Mouse (Mus musculus) left cerebral cortex, postnatal 25 days (tissue): ENCODE data around the gene Ccdc13. TPM values are rescaled to one million over a fixed set of nuclear protein-coding genes. Genes with fewer than 3 reads are reported as not detected.

Experiments used
- DNase-seq, 2 experiments: peaks; one replicate each; pipeline ENCODE4 v3.0.0; 2022; ENCODE audit warnings: low spot score in 2 of 2, mixed read lengths in 1 of 2
- intact Hi-C: fragments of 180-260 bp; cut with DNase I; formaldehyde crosslinking; loops from one replicate; pipeline ENCODE4 v1.15.1; 2025
- total RNA-seq, 2 experiments: library from RNA; stranded (reverse); gene quantifications; 2 replicates each; pipeline ENCODE4 v1.2.3; 2021

Gene Ccdc13
- total RNA-seq, 2 experiments from 2014 or later: 5.2 to 6.9 TPM

DNA sequence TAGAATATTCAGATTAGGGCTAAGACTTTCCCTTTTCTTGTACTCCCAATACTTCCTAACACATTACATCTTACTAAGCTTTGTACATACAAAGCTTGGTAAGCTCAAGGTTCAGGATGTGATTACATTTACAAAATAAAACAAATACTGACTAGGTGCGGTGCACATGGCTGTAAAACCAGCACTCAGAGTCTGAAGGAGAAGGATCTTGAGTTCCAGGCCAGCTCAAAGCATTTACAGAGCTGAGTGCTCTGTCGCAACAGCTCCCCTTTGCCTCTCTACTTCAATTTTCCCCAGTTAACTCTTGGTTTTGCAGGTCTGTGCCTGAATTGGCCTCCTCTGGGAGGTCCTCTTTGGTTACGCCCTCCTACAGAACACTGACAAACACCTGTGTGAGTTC lies 15.0 kb upstream of the Ccdc13 start:
- no peak for DNase-seq
- intact Hi-C loops: no loop called here

DNA sequence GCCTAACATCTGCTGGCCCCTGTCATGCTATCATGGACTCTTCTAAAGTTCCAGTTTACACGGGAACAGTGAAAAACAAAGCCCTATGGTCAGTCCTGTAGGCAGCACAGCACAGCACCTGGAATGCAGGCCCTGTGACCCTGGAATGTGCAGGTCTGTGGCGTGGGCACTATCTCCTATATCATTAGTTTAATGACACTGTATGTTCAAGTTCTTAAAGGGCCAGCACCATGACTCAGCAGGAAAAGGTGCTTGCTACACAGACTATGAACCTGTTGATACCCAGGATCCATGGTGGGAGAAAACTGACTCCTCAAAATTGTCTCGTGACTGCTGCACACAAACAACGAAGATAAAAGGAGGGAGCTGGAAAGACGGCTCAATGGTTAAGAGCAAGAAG lies 8.6 kb upstream of the Ccdc13 start:
- intact Hi-C loops: loop anchor here (2.0 kb wide), 1 partner anchor 137 kb away; no protein-coding TSS in a partner anchor
- DNase-seq: no peak

DNA sequence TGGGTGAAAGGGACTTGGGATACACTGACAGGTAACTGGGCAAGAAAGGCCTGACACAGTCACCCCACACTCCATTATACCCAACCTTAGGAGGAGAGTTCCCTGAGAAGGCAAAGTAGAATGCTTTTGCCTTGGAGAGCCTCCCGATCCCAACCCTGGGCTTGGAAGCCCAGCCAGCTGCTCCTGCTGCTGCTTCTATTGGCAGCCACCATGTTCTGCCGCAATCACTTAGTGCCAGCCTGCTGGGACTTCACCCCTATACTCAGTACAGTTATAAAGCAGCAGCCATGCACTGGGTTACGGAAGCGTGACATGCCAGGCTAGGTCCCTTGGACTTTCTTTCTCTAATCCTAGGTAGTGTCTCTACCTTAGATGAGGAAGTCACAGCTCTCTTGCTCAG lies 7.9 kb upstream of the Ccdc13 start:
- intact Hi-C loops: loop anchor here (2.0 kb wide), 1 partner anchor 138 kb away; no protein-coding TSS in a partner anchor
- DNase-seq: no peak

DNA sequence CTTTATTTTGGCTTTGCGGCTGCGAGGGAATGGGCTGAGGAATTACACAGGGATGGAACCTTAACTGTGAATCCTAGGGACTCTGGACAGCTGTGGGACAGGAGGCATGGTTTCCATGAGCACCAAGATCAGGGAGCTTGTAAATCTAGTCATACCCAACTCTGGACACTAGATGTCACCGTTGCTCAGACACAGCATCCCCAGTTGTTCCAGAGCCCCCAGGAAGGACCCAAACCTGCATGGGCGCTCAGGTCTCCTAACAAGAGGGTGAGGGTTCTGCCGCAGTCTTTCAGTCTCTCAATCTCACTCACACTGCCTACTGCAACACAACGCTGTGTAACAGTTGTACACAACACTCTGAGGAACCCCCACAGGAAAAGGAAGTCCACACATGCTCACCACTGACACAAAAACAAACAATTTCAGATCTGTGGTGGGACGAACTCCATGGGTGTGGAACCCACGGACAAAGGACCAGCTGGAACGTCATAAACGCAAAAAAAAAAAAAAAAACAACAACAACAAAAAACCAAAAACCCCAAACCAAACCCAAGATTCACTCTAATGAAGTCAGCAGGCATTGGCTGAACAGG lies 7.4 kb upstream of the Ccdc13 start:
- DNase-seq: no peak
- intact Hi-C loops: loop anchor here (2.0 kb wide), 1 partner anchor 138 kb away; no protein-coding TSS in a partner anchor

DNA sequence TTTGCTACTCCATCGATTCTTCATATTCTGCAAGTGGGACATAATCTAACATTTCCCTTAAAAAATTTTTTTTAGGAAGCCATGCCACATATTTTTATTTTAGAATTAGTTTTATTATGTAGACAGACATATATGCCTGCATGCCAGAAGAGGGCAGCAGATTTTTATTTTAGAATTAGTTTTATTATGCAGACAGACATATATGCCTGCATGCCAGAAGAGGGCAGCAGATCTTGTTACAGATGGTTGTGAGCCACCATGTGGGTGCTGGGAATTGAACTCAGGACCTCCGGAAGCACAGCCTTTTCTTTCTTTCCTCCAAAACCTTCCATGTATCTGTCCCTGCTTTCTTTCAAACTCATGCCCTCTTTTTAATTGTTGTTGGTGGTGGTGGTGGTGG lies 3.7 kb upstream of the Ccdc13 start:
- no peak for DNase-seq
- intact Hi-C loops: no loop called here

DNA sequence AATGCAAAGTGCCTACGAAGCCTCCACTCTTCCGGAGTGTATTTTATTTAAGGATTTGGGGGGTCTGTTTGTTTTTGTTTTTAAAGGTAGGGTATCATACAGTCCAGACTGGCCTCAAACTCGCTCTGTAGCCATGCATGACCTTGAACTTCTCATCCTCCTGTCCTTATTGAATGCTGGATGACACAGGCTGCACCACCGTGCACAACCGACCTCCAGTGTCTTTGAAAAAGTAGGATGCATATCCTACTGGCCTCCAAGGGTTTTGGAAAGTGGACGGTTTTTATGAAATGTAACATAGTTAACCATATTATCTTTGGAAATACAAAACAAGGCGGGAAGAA lies 333 bp upstream of the Ccdc13 start:
- intact Hi-C loops: no loop called here
- no peak for DNase-seq

DNA sequence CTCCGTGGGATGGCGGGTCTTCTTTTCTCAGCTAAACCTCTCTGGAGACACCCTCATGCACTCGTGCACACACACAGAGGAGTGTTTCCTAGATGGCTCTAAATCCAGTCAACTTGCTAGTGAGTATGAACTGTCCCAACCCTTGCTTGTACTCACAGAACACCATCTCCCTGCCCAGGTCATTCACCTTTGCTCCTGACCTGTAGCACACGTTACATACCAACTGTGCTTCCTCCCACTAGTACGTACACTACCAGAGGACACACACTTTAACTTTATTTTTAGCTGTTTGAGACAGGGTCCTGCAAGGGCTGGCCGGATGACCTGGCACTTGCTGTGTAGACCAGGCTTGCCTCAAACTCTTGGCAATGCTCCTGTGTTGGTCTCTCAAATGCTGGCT lies 1.3 kb downstream of the Ccdc13 start:
- intact Hi-C loops: no loop called here

DNA sequence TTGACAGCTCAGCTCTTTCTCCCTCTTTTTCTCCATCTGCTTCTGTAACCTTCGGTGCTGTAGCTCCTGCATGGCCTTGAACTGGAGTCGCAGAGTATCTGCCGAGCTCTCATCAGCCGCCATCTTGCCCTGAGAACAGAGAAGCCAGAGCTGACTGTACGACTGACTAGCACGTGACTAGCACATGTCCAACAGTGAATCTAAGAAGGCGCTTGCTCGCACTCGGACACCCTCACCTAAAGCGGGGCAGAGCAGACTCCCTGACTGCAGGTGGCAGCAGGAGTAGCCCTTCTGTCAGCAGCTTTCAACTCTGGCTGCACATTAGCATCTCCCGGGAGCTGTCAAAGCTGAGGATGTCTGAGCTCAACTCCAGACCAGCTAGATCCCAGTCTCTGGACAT lies 5.4 kb downstream of the Ccdc13 start:
- intact Hi-C loops: loop anchor here (5.0 kb wide), 1 partner anchor 43 kb away; no protein-coding TSS in a partner anchor
- no peak for DNase-seq

More for the DNA sequence above, 1.3 kb downstream of the Ccdc13 start:
- DNase-seq: no peak

DNA sequence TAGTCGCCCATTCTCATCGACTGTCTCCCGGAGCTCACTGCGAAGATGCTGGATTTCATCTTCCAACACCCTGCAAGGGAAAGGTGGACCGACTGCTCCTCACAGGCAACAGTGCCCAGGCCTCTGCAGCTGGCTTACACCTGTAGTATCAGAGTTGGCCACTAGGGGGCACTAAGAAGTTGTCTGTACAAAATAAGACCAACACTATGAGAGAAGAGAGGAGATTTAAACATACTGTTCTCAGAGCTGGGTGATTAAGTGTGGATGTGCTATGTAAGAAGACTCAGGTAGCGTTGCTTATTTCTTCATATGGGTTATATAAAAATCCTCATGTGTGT lies 8.3 kb downstream of the Ccdc13 start:
- intact Hi-C loops: loop anchor here (5.0 kb wide), 1 partner anchor 46 kb away; no protein-coding TSS in a partner anchor
- DNase-seq: peak; percentile 84 to 92

DNA sequence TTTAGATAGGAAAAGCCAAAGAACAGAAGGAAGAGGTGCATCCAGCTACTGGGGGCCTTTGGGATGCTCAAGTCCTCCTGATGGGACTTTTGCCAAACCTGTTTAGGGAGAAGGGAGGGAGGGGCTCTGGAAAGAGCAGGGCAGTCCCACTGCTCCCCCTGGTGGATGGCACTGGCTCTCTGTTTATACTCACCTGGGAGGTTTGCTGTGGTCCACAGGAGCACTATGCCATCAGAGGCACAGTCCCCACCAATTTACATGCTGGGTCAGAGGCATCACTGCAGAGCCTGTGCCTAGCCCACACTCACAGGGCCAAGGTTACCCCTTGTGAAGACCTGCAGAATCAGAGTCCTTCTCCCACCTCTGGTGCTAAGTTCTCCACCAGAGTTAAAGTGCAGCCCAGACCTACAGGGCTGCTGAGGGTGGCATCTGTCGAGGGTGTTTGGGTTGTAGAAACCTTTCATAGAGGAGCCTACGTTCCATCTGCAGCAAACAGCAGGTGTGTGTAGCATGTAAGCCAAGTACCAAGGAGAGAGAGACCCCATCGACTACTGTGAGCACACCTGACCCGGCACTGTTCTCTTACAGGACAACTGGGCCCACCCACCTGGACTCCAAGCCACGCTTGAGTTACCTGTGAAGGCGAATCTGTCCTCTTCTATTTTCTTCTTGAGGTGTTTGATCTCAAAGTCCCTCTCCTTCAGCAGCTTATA lies 8.9 kb downstream of the Ccdc13 start:
- intact Hi-C loops: loop anchor here (5.0 kb wide), 1 partner anchor 47 kb away; no protein-coding TSS in a partner anchor
- peak in 1 of 2 experiments; percentile 44 for DNase-seq

DNA sequence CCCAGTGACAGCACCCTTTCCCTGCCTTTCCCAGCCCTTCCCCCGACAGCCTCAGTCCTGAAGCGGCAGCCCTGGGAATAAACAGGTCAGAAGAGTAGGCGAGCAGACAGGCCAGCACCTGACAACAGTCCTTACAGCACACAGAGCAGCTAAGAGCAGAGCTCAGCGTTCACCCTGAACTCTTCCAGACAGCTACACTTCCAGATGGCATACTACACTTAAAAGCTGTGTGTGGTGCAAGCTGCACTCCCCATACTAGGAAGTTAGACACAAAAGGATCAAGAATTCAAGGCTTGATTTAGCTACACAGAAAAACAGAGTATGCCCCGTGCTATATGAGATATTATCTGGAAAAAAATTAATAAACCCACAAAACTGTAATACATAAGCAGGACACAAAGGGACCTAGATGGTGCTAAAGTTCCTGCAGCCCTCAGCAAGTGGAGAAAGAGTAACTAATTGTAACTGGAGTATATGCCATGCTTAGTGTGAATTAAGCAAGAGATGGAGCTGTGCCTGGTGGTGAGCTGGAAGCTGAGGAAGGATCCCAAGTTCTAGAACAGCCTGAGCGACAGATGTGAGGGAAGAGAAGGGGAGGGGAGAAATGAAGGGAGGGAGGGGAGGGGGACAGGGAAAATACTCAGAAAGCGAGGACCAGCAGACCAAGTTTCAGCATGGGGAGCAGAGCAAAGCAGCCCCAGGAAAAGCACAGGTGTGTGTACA lies 9.8 kb downstream of the Ccdc13 start:
- no peak for DNase-seq
- intact Hi-C loops: no loop called here

DNA sequence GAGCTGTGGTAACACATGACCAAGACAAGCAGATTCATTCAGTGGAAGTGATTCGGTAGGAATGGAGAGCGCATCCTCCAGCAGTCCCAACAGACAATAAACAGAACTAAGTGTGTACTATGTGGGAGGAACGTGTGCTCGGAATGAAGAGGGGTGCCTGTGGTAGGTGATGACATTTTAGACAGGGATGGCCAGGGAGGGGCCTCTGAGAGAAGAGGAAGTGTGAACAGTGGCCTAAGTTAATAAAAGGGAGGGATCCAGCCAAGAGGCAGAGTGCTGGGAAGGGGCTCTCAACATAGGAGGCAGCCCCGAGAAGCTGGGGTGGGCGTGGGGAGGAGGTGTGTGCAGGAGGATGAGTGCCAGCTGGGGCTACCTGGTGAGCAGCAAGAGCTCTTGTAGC lies 10.9 kb downstream of the Ccdc13 start:
- intact Hi-C loops: no loop called here
- no peak for DNase-seq

DNA sequence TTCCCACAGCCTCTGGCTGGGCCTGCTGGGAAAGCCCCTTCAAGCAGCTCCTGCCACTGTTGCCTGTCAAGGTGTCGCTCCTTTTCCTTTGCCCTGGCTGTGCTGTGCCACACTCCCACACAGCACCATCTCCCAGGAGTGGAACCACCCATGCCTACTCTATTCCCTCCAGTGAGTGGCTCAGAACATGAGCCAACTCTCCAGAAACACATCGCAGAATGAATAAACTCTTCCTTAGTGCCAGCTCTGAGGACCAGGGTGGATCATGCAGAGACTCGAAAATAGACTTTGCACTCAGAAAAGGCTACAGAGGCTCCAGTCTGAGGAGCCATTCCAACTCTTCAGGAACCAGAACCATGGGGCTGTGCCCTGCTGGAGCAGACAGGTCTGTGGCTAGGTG lies 12.9 kb downstream of the Ccdc13 start:
- intact Hi-C loops: loop anchor here (1.0 to 2.0 kb wide), 2 partner anchors 48 to 66 kb away; no protein-coding TSS in a partner anchor
- DNase-seq: peak in 1 of 2 experiments; percentile 85

DNA sequence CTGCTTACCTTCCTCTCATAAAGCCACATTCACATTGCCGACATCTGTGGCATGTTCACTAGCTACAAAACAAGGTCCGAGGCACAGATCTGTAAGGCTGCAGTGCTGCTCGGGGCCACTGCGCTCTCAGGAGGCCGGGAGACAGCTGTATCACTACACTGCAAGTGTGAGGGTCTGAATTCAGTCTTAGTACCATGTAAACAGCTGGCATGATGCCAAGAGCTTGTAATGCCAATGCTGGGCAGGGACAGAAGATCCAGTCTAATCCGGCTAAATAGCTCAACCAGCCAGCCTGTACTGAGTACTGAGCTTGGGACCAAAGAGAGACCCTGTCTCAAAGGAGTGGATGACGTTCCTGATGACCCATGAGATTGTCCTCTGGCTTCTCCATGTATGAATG lies 15.3 kb downstream of the Ccdc13 start:
- no peak for DNase-seq
- intact Hi-C loops: no loop called here

DNA sequence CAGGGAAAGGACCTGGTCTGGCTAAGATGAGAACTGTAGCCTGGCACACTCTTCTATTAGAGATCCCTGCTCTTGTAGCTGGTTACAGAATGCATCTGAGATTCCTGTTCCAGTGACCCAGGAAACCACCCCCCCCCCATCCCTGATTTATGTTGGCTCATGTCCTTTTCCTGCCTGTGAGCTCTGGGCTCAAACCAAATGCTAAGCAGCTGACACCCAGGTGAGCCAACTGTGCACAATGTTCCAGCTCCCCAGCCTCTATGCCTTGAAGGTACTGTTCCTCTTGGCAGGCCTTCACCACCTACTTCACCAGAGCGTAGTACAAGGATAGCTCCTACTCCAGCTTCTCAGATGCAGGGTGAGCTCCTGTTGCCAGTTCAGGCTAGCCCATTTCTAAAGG lies 16.2 kb downstream of the Ccdc13 start:
- intact Hi-C loops: no loop called here
- no peak for DNase-seq

DNA sequence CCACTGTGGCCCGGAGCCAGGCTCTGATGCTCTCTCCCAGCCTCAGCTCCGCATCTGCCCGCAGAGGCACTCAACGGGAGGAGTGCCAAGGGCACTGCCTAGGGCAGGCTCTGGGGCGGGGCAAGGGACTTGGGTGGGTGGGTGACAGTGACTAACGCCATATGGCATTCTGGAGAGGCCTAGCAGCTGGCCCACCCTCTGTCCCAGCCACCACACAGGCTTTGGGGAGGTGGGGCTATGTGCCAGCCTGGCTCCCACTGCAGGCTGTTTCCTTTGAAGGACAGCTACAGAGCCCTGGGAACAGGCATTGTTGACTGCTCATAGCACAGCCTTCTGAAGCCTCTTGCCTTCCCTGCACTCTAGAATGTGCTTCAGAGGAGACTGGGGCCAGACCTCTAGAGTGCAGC lies 16.7 kb downstream of the Ccdc13 start:
- intact Hi-C loops: no loop called here
- peak in 1 of 2 experiments; percentile 60 for DNase-seq

DNA sequence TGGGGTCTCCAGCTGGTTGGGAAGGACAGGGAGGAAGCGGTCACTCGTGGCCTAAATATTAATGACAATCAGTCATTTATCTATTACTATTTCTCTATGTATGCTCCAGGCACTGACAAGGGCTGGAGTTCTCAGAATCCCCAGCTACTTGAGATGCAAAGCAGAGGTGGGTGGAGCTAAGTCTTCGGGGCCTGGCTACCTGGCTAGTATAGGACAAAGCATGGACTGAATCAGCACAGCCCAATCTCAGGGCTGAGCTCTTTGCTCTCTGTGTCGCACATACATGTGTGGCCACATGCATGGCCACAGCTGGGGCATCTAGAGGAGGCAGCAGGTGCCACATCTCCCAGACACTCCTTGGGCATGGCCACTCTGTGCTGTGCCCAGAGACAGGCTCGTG lies 18.5 kb downstream of the Ccdc13 start:
- intact Hi-C loops: no loop called here

DNA sequence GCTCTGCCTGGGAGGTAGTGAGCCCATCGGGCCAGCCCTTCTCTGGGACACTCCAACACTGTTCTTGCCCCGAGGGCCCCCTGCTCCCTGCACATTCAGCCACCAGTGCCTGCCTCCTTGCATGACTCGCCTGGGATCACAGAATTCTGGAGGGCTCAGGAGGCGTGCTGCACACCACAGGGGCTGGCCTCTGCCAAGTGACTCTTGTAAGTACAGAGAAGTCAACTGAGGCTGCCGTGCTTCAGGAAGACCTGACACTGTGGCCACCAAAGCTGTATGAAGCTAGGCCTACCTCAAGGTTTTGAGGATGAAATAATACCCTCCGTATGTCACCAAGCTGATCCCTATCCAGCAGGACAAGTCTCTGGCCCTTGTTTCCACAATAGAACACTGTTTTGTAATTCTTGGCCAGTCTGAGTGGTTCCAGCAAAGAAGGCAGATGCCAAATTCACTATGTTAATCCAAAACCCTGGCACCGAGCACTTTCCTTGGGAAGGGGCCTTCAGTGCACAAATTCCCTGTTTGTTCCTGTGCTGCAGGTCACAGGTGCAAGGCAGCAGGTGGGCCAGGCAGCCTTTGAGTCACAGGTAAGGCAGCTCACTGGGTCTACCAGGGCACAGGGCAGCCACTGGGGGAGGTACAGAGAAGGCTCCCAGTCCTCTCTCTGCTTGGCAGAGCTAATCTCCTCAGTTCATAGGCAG lies 19.3 kb downstream of the Ccdc13 start:
- intact Hi-C loops: no loop called here
- no peak for DNase-seq

More for the DNA sequence above, 18.5 kb downstream of the Ccdc13 start:
- no peak for DNase-seq

DNA sequence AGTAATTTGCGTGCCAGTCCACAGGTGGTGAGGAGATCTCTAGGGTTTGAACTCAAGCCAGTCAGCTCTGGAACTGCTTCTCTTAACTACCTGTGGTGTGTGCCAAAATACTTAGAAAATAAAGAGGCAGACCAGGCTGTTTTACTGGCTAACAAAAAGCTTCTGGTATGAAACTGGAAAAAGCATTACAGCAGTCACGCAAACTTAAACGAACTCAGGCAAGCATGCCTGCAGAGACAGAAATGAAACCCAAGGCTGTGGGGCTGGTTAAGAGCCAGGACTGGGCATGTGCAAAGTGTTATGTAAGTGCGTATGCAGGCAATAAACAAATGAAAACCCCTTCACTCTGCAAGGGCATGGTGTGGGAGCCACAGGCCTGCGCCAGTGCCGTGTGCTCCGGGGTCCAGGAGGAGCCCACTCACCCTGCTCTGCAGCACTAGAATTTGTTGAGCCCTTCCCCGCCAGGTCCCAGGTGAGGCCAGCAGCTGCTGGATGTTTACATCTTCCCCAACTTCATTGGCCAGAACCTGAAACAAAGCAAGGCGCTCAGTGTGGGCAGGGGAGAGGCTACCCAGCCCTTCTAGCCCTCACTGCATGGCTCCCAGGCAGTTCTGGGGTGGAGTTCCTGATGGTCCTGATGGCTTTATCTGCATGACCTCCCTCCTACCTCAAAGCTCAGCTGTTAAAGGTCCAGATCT lies 20.0 kb downstream of the Ccdc13 start:
- peak in 1 of 2 experiments; percentile 47 for DNase-seq
- intact Hi-C loops: no loop called here
